Mouse (Mus musculus): ENCODE measurements around the gene Coro1b.
A peak's percentile ranks its signal among the peaks of the same experiment; 100 is the strongest.
"Not testable (repeated sequence)": the region's sequence is repeated elsewhere in the genome, so short reads cannot be mapped to it uniquely, and the experiment has no call there.

The Coro1b gene

DNA sequence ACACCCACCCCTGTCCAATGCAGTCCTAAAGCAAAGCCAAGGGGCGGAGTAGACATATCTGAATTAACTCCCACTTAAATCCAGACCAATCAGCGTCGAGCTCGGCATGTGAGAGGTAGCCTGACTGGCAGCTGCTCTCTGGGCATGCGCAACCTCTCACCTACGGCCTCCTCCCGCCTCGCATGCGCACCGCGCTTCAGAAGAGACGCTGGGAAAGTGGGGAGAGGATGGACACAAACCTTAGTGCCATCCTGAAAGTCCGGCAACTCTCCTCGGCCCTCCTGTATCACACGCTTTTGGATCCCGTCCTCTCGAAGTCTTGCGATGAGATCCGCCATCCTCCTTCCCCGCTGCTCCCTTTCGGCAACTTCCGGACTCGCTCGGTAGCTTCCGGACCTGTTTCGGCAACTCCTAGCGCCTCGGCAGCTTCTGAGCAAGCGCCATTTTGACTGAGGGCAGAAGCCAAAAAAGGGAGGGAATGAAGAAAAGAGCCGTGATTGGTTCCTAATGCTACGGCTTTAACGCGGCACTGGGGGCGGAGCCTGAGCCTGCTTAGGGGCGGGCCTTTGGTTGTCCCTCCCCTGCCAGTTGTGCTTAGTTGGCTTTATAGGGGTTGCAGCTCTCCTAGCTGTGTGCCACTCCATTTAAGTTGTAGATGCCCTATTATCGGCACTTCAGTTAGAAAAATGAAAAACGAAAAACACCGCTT, 27.2 kb upstream of the Coro1b start:
- DNase-seq, result peak; percentile 97

DNA sequence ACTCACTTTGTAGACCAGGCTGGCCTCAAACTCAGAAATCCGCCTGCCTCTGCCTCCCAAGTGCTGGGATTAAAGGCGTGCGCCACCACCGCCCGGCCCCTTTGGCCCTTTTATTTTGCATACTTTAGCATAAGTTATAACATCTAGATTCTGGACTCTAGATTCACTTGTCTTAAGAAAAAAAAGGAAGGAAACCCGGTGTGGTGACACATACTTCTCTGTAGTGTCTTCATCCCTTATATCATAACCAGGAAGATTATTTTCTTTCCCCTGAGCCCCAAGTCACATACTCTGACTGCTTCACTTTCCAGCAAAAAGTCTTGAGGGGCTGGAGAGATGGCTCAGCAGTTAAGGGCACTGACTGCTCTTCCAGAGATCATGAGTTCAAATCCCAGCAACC, 26.5 kb upstream of the Coro1b start:
- not testable (repeated sequence) for DNase-seq

DNA sequence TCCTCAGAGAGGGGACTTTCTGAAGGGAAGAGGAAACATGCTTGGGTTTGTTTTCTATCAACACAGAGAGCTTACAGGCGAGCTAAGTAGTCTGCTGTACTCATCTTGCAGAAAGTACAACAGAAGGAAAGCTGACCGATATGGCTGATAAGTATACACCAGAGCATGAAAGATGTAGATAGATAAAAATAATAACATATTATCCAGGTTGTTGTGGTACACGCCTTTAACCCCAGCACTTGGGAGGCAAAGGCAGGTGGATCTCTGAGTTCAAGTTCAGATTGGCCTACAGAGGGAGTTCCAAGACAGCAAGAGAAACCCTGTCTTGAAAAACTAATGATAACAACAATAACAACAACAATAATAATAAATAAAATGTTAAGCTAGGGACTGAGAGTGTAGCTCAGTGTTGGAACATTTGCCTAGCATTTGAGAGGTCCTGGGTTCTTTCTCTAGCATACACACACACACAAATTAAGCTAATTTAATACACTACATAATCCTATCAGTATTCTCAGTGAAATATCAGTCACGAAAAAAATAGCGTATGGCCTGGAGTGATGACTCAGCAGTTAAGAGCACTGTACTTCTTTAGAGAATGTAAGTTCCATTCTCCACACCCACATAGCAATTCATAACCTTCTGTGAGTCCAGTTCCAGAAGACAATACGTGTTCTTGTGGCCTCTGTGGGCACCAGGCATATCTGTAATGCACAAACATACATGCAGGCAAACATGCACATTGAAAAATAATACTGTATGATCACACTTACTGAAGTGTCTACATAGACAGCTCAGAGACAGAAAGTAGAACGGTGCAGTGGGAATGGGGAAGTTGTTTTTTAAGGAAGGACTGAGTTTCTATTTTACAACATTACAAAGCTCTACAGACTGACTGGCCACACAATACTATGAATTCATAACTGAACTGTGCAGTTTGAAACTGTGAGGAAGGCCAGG, 25.7 kb upstream of the Coro1b start:
- DNase-seq, result no peak

DNA sequence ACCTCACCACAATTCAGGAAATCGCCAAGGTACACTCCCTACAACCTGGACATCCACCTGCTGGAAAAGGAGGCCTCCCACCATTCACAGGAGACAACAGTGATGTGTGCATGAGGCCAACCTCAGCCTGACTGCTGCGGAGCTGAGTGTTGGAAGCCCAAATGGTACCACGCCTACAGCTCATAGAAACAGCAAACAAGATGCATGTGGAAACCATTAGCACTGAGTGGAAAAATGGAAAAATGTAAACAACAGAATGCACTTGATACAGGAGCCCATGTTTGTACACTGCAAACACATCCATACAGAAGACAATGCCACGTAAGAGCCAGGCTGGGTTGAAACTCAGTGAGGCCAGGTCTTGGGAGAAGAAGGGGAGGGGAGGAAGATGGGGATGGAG, 24.0 kb upstream of the Coro1b start:
- DNase-seq, result no peak

DNA sequence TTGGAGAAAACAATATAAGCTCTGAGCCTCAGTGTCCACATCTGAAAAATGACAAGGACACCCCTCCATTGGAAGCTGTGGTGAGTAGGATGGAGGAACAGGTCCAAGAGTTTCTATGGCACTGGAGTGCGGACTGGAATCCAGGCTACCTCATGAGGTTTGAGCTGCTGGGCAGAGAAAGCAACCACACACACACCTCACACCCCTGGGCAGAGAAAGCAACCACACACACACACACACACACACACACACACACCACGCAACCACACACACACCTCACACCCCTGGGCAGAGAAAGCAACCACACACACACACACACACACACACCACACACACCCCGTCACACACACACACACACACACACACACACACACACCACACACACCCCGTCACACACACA, 23.2 kb upstream of the Coro1b start:
- DNase-seq, result peak; percentile 37

DNA sequence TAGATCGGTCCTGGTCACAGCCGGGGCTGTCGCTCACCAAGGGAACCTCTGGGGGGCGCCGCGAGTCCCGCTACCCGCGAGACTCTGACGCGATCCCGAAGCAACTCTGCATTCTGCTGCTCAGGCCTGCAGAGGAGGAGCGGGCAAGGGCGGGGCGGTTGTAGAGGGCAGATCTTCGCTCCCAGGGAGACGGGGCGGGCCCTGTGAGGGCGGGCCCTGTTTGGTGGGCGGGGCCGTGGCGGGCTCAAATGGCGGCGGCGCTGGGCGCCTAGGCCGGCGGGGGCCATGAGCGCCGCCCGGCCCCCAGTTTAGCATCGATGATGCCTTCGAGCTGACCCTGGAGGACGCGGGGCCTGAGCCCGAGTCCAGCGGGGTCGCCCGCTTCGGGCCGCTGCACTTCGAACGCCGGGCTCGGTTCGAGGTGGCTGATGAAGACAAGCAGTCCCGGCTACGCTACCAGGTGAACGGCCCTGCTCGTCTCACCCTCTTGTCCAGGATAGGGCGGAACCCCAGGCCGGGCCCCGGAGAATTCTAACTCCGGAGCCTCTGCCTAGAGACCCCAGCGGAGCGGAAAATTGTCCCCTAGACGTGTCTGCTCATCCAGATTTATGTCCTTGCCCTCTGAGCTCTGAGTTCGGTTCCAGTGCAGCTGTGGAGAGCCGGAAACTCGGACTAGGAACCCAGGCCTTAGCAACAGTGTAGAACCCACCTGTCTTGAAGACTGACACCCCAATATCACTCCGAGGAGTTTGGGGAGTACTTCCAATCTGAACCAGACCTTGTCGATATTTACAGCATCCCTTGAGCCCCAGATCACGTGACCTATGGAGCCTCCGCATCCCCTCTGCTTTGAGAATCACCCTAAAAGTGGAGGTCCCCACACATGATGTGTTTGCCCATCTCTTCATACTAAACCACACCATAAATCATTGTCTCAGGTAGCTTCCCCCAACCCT, 22.4 kb upstream of the Coro1b start, which contains the start of gene Aip:
Gene Aip, minus strand, starts transcription at position 118 of the 956 bp plus-strand sequence.
- peak; percentile 98 for DNase-seq

DNA sequence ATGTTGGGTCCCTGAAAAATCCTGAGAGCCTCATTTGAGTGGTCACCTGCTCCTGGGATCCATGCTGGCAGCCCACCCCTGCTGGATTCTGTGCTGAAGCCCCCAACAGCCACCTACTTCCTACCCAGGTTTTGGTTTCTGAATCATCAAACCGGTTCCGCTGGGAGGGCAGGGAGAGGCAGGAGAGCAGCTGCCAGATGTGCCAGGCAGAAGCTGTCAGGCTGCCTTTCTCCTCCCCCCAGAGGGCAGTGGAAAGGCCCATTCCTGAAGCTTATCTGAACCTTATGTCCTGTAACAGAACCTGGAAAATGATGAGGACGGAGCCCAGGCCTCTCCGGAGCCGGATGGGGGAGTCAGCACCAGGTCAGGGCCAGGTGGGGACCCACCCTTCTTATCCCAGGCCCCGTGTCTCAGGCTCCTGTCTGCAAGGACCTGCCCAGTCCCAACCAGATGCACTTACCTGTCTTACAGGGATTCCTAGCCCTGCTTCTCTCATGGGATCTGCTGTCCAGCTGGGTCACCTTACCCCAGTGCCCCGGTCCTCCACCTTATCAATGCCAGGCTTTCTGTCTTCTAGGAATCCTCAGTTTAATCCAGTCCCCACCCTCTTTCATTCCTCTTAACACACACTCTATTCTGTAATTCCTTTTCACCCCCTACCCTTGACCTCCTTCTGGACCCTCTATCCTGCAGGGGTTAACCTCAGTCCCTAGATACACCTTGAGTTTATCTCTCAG, 21.5 kb upstream of the Coro1b start:
- peak; percentile 32 for DNase-seq

DNA sequence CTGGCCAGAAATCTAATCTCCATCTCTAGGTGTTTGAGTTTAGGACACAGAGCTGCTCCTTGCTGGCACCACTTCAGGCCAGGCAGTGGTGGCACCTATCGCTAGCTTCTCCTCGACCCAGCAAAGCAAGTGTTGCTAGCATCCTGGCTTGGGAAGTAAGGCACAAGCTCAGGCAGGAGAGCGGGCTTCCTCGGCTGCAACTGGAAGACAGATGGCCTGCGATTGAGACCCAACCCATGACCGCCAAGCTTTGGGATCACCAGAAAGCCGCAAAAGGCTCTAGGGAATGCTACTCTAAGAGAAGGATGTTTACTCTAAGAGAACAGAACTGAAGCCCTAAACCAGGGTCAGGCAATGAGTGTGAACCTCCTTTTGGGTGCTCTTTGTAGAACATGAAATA, 19.0 kb upstream of the Coro1b start:
- no peak for DNase-seq

DNA sequence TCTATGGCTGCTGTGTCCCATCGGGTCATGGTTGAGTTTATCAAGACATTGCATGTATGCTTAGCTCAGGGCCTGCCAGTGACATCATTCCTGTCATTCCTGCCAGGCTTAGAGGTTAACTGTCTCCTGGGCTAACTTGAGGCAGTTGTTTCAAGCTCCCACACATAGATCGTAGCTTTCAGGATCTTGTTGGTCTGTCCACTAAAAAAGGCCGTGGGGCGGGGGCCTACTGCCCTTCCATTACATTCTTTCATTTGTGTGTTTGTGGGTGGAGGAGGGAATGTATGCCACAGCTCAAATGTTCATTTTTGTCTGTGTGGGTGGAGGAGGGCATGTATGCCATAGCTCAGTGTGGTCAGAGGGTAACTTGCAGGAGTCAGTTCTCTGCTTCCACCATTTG, 18.3 kb upstream of the Coro1b start:
- DNase-seq, result no peak

DNA sequence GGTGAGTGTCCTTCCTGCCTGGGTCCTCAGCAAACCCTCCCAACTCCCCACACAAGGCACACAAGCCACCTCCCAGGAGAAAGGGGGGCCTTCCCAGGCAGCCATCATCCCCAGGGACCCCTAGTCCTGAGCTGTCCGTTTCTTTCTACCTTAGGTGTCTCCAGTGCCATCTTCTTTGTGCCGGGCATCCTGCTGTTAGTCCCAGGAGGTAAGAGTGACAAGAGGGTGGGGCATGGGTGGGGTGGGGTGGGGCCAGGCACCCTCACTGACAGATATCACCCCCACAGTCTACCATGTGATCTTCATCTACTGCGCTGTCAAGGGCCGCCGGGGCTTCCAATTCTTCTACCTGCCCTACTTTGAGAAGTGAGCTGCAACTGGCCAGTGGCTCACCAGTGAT, 17.3 kb upstream of the Coro1b start:
- DNase-seq, result no peak

DNA sequence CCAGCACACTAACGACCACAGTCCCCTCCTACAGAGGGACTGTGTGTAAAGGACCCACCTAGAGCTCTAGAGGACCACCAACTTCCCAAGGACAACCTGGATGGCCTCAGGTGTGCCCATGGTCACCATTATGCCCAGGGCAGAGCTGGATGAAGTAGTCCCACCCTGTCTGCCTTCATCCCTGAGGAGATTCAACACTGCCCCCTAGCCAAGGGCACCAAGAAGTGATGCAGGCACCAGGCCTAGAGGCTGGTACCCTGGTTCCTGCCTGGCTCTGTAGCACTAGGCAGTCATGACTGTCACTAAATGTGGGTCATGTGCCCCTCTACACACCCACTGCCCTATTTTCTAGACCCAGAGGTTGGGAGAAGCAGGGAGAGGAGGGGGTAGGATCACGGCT, 16.7 kb upstream of the Coro1b start:
- no peak for DNase-seq

DNA sequence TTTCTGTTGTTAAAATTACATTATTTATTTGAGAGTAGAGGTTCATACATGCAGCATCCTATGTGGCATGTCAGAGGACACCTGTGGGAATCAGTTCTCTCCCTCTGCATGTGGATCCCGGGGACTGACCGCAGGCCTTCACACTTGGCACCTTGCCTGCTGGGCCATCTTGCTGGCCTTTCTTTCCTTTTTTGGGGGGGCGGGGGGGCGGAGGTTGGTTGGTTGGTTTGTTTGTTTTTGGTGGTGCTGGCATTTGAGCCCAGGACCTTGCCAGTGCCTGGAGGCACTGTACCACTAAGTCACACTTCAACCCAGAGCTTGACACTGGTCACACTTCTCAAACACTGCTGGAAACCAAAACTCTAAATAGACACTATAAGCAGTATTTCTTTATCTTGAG, 14.1 kb upstream of the Coro1b start:
- no peak for DNase-seq

DNA sequence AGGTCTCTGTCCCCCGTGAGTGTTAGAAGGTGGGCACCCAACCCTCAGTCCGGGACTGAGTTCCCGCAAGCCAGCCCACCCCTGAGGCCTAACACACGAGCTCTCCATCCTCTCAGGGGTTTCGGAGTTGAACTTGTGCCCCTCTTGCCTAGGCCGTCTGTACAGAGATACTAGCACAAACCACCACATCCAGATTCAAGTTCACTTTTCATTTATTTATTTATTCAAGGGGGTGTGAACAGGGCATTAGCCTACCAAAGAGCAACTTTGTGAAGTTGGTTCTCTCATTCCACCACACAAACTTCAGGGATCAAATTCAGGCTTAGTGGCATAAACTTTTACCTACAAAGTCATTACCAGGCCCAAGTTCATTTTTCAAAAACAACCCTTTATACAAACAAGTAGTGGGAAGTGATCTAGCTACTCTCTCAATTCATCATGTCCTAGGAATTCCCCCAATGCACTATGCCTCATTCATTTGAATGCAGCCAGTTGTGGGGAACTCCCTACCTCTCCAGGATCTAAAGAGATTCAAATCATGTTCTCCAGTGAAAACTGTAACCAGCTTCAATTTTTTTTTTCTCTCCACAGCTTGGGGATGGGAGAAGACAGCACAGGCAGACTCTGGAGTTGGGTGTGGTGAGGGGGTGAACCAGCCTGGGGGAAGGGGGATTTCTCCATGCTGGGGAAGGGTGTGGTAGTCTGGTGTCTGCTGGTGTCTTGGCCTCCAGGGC, 13.0 kb upstream of the Coro1b start:
- not testable (repeated sequence) for DNase-seq

DNA sequence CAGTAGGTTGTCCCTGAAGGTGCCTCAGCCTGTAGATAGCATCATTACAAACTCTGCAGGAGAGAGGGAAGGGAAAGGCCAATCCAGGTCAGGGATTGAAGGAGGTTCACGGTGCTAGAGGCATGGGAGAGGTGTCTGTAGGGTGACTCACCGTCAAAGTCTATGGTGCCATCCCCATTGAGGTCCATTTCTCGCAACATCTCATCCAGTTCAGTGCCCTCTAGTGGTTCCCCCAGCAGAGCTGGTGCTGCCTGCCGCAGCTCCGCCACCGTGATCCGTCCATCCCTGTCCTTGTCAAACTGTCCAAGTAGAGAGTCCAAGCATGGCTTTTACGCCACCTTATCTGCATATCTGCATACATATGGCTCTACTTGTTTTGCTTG, 12.5 kb upstream of the Coro1b start:
- not testable (repeated sequence) for DNase-seq

DNA sequence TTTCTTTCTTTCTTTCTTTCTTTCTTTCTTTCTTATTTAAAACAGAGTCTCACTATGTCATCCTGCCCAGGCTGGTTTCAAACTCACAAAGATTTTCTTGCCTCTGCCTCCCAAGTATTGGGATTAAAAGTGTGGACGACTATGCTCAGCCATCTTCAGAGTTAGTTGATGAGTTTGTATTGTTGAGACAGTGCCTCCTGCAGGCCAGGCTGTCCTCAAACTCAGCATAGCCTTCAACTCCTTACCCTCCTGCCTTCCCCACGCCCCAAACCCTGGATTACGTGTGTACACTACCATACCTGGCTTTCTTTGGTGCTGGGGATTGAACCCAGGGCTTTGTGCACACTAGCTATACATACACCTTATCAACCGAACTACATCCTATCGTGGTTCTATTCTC, 12.0 kb upstream of the Coro1b start:
- DNase-seq, result no peak

DNA sequence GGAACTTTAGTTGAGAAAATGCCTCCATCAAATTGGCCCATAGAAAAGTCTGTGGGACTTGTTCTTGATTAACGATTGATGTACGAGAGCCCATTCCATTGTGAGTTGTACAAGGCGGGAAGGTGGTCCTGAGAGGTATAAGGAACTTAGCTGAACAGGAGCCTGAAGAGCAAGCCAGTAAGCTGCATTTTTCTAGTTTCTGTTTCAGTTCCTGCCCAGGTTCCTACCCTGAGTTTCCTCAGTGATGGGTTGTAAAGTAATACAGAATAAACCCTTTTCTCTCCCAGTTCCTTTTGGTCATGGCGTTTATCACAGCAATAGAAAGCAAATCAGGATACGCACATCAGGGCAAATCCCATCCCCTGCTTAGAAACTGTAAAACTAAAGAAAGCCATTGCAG, 10.5 kb upstream of the Coro1b start:
- DNase-seq, result no peak

DNA sequence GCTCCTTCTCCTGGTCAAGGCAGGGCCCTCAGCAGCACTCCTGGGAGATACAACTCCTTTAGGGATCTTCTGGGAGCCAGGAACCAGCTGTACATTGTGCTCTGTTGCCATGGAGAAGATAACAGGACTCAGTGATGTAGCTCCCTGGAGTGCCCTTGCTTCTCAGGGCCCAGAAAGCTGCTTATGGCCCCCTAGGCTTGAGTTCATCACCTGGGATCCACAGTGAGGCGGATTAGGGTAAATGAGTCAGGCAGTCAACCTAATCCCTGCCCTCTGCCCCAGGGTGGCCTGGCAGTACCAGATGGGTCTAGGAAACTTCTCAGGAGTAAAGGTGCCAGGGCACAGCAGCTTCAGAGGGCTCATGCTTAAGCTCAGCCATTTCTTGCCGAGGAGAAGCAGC, 9.0 kb upstream of the Coro1b start, which contains the start of gene Gpr152:
Gene Gpr152, plus strand, starts transcription at position 342 of the 400 bp plus-strand sequence.
- no peak for DNase-seq

DNA sequence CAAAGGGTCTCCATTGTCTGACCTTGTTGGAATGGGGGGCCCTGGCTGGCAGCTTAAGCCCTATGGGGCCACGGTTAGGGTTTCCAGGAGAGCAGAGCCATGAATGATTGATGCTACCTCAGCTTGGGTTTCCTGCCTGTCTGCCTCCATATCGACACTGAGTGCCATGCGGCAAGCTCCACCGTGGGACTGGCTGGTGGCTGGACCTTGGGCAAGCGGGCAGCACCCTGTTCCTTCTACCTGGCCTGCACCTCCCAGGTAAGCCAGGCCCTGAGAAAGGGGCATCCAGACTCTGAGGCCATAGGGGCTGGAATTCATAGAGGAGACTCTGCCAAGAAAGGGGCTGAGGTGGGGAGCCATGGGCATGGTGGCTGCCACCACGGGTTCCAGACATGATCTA, 8.3 kb upstream of the Coro1b start:
- DNase-seq, result no peak

DNA sequence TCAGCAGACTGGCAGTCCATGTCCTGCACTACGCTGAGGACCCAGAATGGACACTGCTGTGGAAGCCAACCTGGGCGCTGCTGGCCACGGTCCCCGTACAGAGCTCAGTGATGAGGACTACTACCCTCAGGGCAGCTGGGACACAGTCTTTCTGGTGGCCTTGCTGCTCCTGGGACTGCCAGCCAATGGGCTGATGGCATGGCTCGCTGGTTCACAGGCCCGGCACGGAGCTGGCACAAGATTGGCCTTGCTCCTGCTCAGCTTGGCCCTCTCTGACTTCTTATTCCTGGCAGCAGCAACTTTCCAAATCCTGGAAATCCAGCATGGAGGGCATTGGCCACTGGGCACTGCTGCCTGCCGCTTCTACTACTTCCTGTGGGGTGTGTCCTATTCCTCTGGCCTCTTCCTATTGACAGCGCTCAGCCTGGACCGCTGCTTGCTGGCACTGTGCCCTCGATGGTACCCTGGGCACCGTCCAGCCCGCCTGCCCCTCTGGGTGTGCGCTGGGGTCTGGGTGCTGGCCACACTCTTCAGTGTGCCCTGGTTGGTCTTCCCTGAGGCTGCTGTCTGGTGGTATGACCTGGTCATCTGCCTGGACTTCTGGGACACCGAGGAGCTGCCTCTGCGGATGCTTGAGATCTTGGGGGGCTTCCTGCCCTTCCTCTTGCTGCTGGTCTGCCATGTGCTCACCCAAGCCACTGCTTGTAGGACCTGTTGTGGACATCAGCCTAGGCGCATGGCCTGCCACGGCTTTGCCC, 5.8 kb upstream of the Coro1b start:
- DNase-seq, result no peak

DNA sequence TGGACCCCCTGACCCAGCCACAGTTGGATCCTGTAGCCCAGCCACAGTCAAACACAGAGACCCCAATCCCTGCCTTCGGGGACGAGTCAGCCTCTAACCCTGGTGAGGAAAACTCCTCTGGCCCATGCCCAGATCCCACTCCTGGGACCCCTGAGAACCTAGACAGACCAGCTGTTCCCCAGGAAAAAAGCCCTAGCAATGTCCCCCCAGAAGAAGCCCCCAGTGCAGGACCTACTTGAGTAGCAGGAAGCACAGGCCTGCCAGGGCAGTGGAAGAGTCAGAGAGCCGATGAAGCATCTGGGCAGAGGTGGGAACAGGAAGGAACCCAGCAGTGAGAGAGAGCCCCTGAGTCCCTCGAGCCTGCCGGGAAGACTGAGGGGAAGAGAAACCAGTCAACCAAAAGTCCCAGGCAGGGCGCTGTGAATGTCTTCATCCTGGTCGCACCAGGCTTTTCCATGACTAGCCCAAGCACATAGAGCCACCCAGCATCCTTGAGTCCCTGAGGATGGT, 4.6 kb upstream of the Coro1b start, which contains the start of gene Cabp4:
Gene Cabp4, minus strand, starts transcription at position 275 of the 510 bp plus-strand sequence.
- no peak for DNase-seq
